Mouse (Mus musculus): ENCODE results near the gene Snhg11. TPM values are rescaled to one million over a fixed set of nuclear protein-coding genes. Genes with fewer than 3 reads are reported as not detected.
"Not testable (repeated sequence)": the region's sequence is repeated elsewhere in the genome, so short reads cannot be mapped to it uniquely, and the experiment has no call there.

The Snhg11 gene
- total RNA-seq, 1 experiment from 2014 or later, result not detected

DNA sequence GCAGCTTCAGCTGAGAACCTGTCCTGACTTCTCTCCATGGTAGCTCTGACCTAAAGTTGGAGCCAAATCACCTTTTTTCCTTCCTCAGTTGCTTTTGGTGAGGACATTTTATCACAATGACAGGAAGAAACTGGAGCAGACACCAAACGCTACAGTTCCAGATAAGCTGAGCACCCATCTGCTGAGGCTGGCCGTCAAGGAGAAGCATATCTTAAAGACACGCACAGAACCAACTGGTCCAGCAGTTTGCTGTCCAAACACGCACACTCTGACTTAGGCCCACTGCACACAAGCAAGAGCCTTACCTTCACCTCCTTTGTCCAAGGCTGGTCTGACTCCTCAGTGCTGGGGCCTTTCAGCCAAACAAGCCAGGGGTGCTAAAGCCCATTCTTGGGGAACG lies 7.8 kb upstream of the Snhg11 start:
- no peak for ATAC-seq (ENCODE audit: extremely low read depth, insufficient number of reproducible peaks, low FRiP score, poor library complexity, severe bottlenecking)

DNA sequence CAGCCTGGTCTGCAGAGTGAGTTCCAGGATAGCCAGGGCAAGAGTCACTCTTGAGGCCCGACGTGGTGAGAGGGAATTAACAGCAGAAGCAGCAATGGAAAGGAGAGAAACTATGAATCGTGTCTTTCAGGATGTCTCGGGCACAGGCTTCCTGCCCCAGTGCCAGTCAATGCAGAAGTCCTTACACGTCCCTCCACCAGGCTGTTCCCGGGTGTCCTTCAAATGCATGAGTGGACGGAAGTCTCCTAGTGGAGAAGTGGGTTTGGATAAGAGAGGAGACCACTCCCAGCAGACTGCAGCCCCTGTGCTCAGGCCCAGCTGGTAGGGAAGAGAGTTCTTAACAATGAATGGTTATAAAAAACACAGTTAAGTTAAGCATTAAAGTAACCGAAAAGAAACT lies 7.1 kb upstream of the Snhg11 start:
- ATAC-seq (ENCODE audit: extremely low read depth, insufficient number of reproducible peaks, low FRiP score, poor library complexity, severe bottlenecking), result no peak

DNA sequence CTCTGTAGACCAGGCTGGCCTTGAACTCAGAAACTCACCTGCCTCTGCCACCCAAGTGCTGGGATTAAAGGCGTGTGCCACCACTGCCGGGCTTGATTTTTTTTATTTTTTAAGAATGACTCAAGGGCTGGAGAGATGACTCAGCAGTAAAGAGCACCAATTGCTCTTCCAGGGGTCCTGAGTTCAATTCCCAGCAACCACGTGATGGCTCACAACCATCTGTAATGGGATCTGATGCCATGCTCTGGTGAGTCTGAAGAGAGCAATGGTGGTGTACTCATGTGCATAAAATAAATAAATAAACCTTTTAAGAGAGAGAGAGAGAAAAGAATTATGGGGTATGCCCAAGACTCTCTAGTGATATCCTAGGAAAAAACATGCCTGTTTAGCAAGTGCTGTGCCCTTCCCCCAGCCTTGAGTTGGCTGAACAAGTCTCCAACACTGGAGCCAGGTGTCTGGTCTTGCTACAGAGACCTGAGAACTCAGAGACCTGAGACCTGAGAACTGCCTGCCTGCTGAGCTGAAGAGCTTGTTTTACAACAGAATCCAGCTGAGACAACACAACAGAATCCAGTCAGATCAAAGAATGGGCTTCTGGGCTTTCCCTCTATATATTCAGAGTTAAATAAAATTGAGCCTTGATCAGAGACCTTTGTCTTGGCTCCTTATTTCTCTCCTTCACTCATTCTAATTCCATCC lies 5.8 kb upstream of the Snhg11 start:
- no peak for ATAC-seq (ENCODE audit: extremely low read depth, insufficient number of reproducible peaks, low FRiP score, poor library complexity, severe bottlenecking)

DNA sequence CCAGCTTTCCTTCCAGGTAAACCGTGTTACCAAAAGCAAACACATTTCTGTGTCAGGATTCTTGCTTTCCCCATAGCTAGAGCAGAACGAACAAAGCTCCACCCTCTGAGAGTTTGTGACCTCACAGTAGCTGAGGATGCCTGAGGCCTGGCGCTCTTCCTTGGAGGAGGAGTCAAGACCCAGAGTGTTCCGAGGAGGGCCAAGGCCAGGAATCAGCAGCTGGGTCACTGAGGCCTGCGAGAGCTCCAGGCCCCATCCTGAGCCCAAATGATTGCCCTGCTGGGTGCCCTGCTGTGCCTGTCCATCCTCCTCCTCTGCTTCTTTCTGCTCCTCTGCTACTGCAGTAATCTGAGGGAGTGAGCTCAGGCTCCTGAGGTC lies 5.3 kb upstream of the Snhg11 start:
- no peak for ATAC-seq (ENCODE audit: extremely low read depth, insufficient number of reproducible peaks, low FRiP score, poor library complexity, severe bottlenecking)

DNA sequence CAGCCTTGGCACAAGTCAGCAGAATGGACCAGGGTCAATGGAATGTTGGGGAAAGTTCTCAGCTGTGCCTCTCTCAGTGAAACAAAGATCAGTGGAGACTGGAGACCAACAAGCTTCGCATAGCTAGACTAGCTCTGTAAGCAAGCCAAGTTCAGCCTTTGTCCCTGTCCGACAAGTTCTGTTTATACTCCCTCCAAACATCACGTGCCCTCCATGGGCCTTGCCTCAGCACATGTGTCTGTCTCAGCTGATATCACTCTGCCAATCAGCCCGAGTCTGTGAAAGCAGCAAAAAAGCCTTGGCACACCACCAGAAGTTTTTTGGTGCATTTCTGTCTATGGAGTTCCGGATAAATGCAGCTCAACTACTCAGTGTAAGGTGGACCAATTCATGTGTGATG lies 2.4 kb upstream of the Snhg11 start:
- ATAC-seq (ENCODE audit: extremely low read depth, insufficient number of reproducible peaks, low FRiP score, poor library complexity, severe bottlenecking), result no peak

DNA sequence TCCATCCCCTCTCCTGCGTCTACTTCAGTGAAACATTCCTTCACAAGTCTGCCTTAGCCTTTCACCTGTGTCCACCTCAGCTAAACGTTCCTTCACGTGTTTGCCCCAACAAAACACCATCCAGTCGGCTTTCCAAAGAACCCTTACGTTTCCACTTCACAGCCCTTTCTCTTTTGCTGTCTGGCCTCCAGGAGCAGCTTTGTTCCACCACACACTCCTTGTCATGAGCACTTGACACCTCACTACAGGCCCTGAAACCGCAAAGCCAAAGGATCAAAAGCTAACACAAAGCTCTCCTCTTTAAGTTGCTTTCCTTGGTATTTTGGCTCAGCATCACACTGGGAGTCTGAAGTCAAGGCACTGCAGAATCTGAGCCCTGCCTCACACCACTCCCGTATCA lies 1.9 kb upstream of the Snhg11 start:
- no peak for ATAC-seq (ENCODE audit: extremely low read depth, insufficient number of reproducible peaks, low FRiP score, poor library complexity, severe bottlenecking)

DNA sequence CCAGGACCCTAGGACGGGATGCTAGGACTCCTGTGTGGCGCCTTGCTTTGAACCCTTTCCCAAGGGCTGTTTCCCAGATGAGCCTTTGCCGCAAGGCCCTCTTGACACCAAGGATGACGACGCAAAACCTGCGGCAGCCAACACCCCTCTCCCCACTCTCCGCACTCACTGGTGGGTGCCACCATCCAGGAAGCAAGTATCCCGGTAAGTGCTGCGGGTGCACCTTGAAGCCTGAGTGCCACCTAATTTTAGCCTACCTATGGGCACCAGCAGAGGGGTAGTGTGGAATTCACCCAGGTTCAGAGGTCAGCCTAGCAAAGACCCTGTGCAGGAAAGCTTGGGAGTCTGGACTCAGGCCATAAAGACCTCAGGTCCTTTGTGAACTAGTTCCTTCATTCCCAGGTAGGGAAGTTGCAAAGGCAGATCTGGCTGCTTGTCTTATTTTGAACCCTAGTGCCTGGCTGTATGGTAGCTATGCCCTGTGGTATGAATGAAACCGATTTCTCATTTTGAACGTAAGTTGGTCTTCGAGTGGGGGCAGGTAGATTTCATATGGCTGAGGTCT lies 767 bp downstream of the Snhg11 start:
- no peak for ATAC-seq (ENCODE audit: extremely low read depth, insufficient number of reproducible peaks, low FRiP score, poor library complexity, severe bottlenecking)

DNA sequence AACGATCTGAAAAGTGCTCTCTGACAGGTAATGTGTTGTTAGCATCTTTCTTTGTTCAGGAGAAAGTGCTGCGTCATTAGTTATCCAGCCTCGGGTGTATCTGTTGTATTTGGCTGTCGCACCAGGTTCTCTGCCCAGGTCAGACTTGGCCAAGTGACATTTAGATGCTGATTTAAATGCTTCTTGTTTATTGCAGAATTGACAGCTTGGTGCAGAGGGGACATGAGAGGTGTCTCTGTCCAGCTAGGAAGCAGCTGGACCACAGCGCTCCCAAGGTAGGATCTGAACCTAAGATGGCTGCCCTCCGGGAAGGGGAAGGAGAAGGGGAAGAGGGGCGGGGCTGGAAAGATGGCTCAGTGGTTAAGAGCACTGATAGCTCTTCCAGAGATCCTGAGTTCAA lies 1.4 kb downstream of the Snhg11 start:
- no peak for ATAC-seq (ENCODE audit: extremely low read depth, insufficient number of reproducible peaks, low FRiP score, poor library complexity, severe bottlenecking)

DNA sequence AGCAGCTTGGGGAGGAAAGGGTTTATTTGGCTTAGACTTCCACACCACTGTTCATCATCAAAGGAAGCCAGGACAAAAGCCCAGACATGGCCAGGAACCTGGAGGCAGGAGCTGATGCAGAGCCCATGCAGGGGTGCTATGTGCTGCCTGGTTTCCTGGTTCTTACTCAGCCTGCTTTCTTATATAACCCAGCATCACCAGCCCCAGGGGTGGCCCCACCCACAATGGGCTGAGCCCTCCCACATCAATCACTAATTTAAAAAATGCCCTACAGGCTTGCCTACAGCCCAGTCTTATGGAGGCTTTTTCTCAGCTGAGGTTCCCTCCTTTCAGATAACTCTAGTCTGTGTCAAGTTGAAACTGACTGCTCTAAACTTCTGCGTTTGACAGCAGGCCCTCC lies 2.4 kb downstream of the Snhg11 start:
- ATAC-seq (ENCODE audit: extremely low read depth, insufficient number of reproducible peaks, low FRiP score, poor library complexity, severe bottlenecking), result no peak

DNA sequence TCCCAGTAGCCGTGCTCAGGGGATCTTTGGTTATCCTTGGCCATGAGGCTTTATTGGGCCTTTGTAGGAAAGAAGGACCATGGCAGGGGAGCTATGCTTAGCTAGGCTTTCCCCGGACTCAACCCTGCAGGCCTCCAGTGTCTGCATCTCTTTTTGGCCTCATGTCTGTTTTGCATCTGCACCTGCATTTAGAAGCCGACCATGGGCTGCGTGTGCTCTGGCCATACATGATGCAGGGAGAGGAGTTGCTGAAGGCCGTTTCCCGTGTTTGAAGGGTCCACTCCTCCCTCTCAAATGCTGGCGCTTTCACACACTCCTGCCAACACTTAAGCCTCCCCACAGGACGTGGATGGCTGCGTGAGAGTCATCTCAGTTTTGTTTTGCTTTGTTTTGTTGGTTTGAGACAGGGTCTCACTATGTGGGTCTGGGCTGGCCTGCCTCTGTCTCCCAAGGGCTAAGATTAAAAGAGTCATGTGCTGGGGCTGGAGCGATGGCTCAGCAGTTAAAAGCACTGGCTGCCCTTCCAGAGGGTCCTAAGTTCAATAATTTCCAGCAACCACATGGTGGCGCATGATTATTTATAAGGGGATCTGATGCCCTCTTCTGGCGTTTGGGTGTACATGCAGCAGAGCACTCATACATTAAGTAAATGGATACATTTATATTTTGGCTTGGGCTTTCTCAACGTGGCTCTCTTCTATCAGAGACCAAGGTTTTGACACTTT lies 4.1 kb downstream of the Snhg11 start:
- ATAC-seq (ENCODE audit: extremely low read depth, insufficient number of reproducible peaks, low FRiP score, poor library complexity, severe bottlenecking), result peak; percentile 64

DNA sequence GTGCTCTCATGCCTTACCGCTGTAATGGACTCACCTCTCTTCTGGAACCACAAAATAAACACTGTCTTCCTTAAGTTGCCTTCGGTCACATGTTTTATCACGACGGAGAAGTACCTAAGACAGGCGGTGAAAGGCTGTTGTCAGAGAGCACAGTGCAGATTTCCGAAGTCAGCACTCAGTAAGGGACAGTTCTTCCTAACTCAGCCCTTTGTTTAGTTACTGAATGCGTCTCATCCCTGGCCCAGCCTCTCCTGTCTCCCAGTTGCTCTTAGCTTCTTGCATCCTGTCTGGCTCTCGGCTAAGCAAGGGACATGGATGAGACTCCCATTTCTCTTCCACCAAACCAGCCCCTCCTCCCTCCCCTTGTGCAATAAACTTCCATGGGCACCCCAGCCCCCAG lies 10.6 kb downstream of the Snhg11 start:
- ATAC-seq (ENCODE audit: extremely low read depth, insufficient number of reproducible peaks, low FRiP score, poor library complexity, severe bottlenecking), result no peak

DNA sequence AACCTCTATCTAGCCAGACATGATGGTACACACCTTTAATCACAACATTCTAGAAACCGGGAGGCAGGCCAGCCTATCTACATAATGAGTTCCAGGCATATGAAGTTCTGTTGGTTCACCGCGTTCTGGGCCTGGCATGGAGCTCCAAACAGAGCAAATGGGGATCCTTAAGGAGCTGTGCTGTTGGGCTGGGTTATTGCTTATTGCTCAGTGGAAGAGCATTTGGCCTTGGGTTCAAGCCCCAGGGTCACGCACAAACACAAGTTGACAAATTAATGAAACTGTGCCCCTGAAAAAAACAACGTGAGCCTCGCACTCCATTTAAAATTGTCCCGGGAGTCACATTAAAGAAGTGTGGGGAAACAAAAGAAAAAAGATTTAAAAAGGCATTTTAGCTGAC lies 14.0 kb downstream of the Snhg11 start:
- ATAC-seq (ENCODE audit: extremely low read depth, insufficient number of reproducible peaks, low FRiP score, poor library complexity, severe bottlenecking), result no peak

DNA sequence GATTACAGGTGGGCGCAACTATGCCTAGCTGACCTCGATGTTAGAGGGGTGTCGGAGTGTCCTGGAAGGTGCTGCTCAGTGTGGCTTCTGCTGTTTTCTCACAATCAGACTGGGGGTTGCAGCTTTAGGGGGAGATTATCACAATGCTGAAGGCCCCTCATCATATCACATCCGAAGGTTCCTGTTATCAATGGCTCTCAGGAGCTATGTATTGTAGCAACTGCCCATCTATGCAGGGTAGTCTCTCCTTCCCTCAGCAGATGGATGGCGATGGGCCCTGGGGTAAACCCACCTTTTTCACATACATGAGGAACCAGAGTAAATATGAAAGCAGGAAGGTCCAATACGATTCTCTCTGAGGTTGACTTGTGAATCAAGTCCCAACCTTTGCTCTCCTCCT lies 20.9 kb downstream of the Snhg11 start:
- ATAC-seq (ENCODE audit: extremely low read depth, insufficient number of reproducible peaks, low FRiP score, poor library complexity, severe bottlenecking), result no peak

DNA sequence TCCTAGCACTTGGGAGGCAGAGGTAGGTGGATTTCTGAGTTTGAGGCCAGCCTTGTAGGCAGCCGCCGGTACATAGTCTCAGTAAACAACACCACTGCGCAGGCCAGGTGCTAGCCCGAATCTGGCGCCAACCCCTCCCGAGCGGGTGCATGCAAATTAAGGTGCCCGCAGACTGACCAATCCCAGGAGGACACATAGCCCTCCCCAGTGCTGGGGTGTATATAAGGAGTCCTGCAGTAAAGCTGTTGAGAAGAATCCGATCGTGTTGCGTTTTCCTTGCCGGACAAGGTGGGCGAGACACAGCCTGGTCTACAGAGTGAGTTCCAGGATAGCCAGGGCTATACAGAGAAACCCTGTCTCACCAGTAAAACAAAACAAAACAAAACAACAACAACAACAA lies 21.7 kb downstream of the Snhg11 start:
- not testable (repeated sequence) for ATAC-seq (ENCODE audit: extremely low read depth, insufficient number of reproducible peaks, low FRiP score, poor library complexity, severe bottlenecking)

DNA sequence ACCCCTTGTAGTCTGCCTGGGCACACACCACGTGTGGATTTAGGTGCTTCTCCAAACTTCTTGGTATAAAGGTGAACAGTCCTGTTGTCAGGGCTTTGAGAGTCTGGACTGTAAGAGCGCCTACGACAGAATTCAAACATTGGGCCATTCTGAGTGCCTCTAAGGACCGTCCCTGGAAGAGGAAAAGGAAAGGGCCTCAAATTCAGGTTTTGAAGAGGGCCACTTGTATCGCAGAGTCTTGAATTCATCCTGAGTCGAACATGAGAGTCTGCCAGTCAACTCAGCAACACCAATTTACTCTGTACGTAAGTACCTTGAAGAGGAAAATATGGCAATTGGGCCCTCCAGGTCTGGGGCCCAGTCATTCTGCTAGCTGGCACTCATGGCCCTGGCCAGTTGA lies 27.5 kb downstream of the Snhg11 start:
- ATAC-seq (ENCODE audit: extremely low read depth, insufficient number of reproducible peaks, low FRiP score, poor library complexity, severe bottlenecking), result no peak

DNA sequence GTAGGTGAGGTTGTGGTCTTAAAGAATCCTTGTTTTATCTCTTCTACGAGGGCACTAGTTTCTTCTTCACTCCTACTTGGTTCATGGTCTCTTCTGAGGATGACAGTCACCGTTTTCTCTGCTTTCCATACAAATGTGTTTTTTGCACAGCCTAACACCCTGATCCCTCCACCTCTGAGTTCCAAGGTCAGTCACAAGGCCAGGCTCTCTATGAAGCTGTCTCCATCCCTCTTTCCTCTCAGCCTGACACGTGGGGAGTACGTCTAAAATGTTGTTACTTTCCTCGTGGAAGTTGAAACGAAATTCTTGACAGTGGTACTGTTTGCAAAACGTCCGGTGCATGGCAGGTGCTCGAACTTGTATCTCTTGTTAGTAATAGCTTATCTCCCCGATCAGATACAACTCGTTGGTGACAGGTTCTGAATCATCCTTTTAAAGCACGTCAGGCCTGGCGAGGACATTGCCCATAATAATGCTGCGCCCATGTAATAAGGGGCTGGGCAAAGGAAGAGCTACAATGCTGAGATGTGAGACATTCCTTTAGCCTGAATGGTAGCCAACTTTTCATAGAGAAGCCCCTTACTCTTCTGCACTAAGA lies 33.7 kb downstream of the Snhg11 start:
- no peak for ATAC-seq (ENCODE audit: extremely low read depth, insufficient number of reproducible peaks, low FRiP score, poor library complexity, severe bottlenecking)

DNA sequence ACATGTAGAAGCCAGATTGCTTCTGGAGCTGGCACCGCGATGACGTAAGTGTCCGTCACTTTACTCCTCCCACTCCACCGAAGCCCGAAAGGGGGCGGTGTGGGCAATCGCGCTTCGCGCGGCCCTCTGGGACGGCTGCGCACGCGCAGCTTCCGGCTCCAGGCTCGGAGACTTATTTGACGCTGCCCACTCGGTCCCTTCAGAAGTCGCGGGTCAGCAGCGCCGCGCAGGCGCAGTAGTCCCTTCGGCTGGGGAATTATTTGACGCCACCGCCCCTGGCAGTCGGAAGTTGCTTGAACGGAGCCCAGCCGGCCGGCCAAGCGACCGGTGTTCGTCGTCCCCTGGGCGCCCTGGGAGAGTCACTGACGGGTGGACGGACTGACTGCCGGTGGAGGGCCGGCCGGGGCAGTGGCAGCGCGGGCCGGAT lies 34.2 kb downstream of the Snhg11 start, which contains the start of gene Ralgapb:
Gene Ralgapb (plus strand): TSS at position 254 of the 427 bp plus-strand sequence.
- peak; percentile 97 for ATAC-seq (ENCODE audit: extremely low read depth, insufficient number of reproducible peaks, low FRiP score, poor library complexity, severe bottlenecking)

DNA sequence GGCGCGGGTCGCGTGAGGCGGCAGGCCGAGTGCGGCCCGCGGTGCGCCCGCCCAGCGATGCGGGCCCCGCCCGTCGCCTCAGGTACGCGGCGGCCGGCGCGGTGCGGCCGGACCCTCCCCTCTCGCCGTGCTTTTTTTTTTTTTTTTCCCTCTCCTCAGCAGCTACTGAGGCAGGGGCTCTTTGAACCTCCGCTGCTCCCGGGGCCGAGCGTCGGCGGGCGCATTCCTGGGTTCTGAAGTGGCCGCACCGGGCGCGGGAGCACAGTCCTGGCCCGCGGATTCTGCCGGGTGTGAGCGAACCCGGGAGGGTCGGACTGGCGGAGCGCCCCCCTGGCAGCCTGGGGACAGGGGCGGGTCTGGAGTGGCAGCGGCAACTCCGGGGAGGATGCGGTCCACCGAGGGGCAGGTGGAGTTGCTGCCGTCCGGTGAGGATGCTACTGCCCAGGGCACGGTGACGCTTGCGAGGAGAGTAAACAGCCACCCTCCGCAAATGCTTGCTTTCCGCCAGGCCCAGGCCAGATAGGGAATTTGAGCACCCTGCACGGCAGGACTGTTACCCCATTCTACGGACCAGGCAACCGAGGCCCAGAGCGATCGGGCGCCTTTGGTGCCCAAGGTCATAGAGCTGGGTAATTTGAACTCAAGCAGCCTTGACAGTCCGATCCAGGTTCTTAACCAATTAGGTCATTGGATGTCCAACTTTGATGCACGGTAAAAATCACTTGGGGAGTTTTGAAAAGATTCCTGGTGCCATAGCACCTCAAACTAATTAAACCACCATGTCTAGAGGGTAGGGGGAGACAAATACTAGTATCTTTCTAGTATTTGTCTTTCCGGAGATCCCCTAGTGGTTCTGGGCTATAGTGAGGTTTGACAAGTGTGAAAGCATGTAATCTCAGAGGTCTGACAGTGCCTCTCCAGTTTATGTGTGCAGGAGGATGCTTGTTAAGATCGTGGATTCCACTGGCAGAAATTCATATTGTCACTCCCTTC lies 34.9 kb downstream of the Snhg11 start:
- ATAC-seq (ENCODE audit: extremely low read depth, insufficient number of reproducible peaks, low FRiP score, poor library complexity, severe bottlenecking), result no peak

DNA sequence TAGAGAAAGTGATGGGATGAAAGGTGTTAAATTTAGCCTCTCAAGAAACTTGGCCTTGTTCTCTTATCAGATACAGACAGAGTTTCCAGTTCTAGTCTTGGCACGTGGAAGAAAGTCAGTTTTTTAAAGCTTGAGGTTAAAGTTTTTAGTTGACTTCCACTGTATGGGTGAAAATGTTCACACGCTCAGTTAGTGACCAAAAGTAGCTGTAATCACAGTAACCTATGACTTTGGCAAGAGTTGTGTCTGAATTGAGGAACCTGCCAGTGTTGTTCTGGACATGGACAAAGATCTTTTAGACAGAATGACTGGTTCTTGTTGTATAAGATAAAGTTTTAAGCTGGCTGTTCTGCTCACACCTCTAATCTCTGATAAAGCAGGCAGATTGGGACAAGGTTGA lies 37.8 kb downstream of the Snhg11 start:
- ATAC-seq (ENCODE audit: extremely low read depth, insufficient number of reproducible peaks, low FRiP score, poor library complexity, severe bottlenecking), result no peak
